Mouse (Mus musculus) liver, adult (tissue): ENCODE measurements around the gene Anpep.

Experiments used
- GATA4 ChIP-seq: IDR thresholded peaks from 2 replicates; pipeline ENCODE4 v1.6.1; 2014; ENCODE audit warnings: mild to moderate bottlenecking, low read length; ENCODE audit not compliant: insufficient replicate concordance

Gene Anpep

GRCm38 (mm10) chr7:79835196-79835595 lies 25.7 kb downstream of the Anpep start:
- no peak for TF ChIP-seq GATA4

- TF ChIP-seq GATA4 = no peak
Measured at GRCm38 (mm10) chr7:79832980-79833379, 27.9 kb downstream of the Anpep start.

- no peak for TF ChIP-seq GATA4
Measured at GRCm38 (mm10) chr7:79831585-79831984, 29.3 kb downstream of the Anpep start.

- no peak for TF ChIP-seq GATA4
Measured at GRCm38 (mm10) chr7:79831145-79831544, 29.7 kb downstream of the Anpep start.

GRCm38 (mm10) chr7:79828341-79828740 lies 32.5 kb downstream of the Anpep start:
- no peak for TF ChIP-seq GATA4

- TF ChIP-seq GATA4 = no peak
Measured at GRCm38 (mm10) chr7:79822092-79822695, 38.7 kb downstream of the Anpep start.

- TF ChIP-seq GATA4 = no peak
Measured at GRCm38 (mm10) chr7:79819996-79820395, 40.9 kb downstream of the Anpep start.

- peak; percentile 42; the same call in 1 of the 2 replicates for TF ChIP-seq GATA4
Measured at GRCm38 (mm10) chr7:79819515-79819914, 41.3 kb downstream of the Anpep start.

- TF ChIP-seq GATA4 = no peak
Measured at GRCm38 (mm10) chr7:79818321-79818720, 42.5 kb downstream of the Anpep start.

- no peak for TF ChIP-seq GATA4
Measured at GRCm38 (mm10) chr7:79813409-79813808, 47.5 kb downstream of the Anpep start.

- no peak for TF ChIP-seq GATA4
Measured at GRCm38 (mm10) chr7:79810611-79811506, 50.0 kb downstream of the Anpep start, which contains the start of gene Mesp2. Gene Mesp2, plus strand, starts transcription at chr7:79810727.

GRCm38 (mm10) chr7:79808561-79808960 lies 52.3 kb downstream of the Anpep start:
- TF ChIP-seq GATA4 = no peak

- TF ChIP-seq GATA4 = no peak
Measured at GRCm38 (mm10) chr7:79803887-79804286, 57.0 kb downstream of the Anpep start.

- no peak for TF ChIP-seq GATA4
Measured at GRCm38 (mm10) chr7:79802037-79802436, 58.8 kb downstream of the Anpep start.

- no peak for TF ChIP-seq GATA4
Measured at GRCm38 (mm10) chr7:79801391-79801790, 59.5 kb downstream of the Anpep start.

- no peak for TF ChIP-seq GATA4
Measured at GRCm38 (mm10) chr7:79800336-79800735, 60.5 kb downstream of the Anpep start.

GRCm38 (mm10) chr7:79799506-79799905 lies 61.4 kb downstream of the Anpep start:
- no peak for TF ChIP-seq GATA4

- no peak for TF ChIP-seq GATA4
Measured at GRCm38 (mm10) chr7:79799048-79799447, 61.8 kb downstream of the Anpep start.
